Mouse (Mus musculus) limb, embryonic 14.5 days (tissue): ENCODE results near the gene Urah. TPM values are rescaled to one million over a fixed set of nuclear protein-coding genes. Genes with fewer than 3 reads are reported as not detected.

Experiments used
- ATAC-seq: fragments of 200-750 bp; cut with Nextera tagmentation; 2 replicates; pipeline ENCODE4 v1.8.0; 2017; ENCODE audit warnings: low read depth, moderate number of reproducible peaks, moderate TSS enrichment; ENCODE audit not compliant: low FRiP score
- DNase-seq: peaks from one replicate; pipeline ENCODE4 v3.0.0-alpha.2; 2015; ENCODE audit warnings: low spot score
- H3K27ac ChIP-seq: fragments of 300-500 bp; sonication (generic); replicated peaks from 2 replicates; pipeline ENCODE4 v1.5.1; 2014; ENCODE audit warnings: low read depth, mild to moderate bottlenecking, low read length, moderate library complexity, mixed read lengths
- H3K27me3 ChIP-seq: fragments of 300-500 bp; sonication (generic); 2 replicates; pipeline ENCODE4 v1.6.1; 2014; ENCODE audit warnings: low read length, mixed read lengths; ENCODE audit not compliant: control insufficient read depth, insufficient read depth
- H3K36me3 ChIP-seq: fragments of 300-500 bp; sonication (generic); 2 replicates; pipeline ENCODE4 v1.6.1; 2014; ENCODE audit warnings: mild to moderate bottlenecking, low read length, moderate library complexity, mixed read lengths; ENCODE audit not compliant: control insufficient read depth, insufficient read depth
- H3K4me1 ChIP-seq: fragments of 300-500 bp; sonication (generic); 2 replicates; pipeline ENCODE4 v1.6.1; 2014; ENCODE audit warnings: antibody characterized with exemption, low read length, mixed read lengths; ENCODE audit not compliant: control insufficient read depth, insufficient read depth
- H3K4me2 ChIP-seq: fragments of 300-500 bp; sonication (generic); replicated peaks from 2 replicates; pipeline ENCODE4 v1.6.1; 2014; ENCODE audit warnings: low read depth, mild to moderate bottlenecking, low read length, moderate library complexity; ENCODE audit not compliant: severe bottlenecking
- H3K4me3 ChIP-seq: fragments of 300-500 bp; sonication (generic); replicated peaks from 2 replicates; pipeline ENCODE4 v1.5.1; 2014; ENCODE audit warnings: low read length
- H3K9ac ChIP-seq: fragments of 300-500 bp; sonication (generic); 2 replicates; pipeline ENCODE4 v1.6.1; 2014; ENCODE audit warnings: mild to moderate bottlenecking, low read depth, low read length, moderate library complexity; ENCODE audit not compliant: severe bottlenecking
- H3K9me3 ChIP-seq: fragments of 300-500 bp; sonication (generic); 2 replicates; pipeline ENCODE4 v1.6.1; 2016; ENCODE audit warnings: low read length; ENCODE audit not compliant: control insufficient read depth
- POLR2A ChIP-seq: fragments of 200-500 bp; IDR thresholded peaks from 2 replicates; pipeline ENCODE4 v1.8.0; 2012; ENCODE audit warnings: inconsistent platforms, mild to moderate bottlenecking, moderate library complexity, borderline replicate concordance; ENCODE audit not compliant: insufficient read depth, insufficient read length; ENCODE audit errors: extremely low read depth
- WGBS: fragments of 180-500 bp; shearing (Covaris S2); extraction: QIAGEN DNeasy Blood & Tissue Kit; methylation state at CpG from one replicate; pipeline ENCODE4 v1.1.7; 2014; 5-methylcytosine and 5-hydroxymethylcytosine counted together
- polyA plus RNA-seq, 2 experiments: library from polyadenylated mRNA; depleted of rRNA in 1 of 2; stranded (reverse) in 1 of 2; unstranded in 1 of 2; fragments of >200 nt; fragmentation: Nextera tagmentation in 1 of 2; extraction: Ambion mirVana in 1 of 2; gene quantifications; 2 replicates each; pipeline versions ENCODE4 v1.2.1 to v1.2.3; 2012 to 2014

Urah gene
- 1.2 and 2.5 TPM in 2 replicates for polyA plus RNA-seq (2012; rRNA removed)
- 6.2 and 9.0 TPM in 2 replicates for polyA plus RNA-seq (2014; fragmentation: Nextera tagmentation; extraction: Ambion mirVana)

DNA sequence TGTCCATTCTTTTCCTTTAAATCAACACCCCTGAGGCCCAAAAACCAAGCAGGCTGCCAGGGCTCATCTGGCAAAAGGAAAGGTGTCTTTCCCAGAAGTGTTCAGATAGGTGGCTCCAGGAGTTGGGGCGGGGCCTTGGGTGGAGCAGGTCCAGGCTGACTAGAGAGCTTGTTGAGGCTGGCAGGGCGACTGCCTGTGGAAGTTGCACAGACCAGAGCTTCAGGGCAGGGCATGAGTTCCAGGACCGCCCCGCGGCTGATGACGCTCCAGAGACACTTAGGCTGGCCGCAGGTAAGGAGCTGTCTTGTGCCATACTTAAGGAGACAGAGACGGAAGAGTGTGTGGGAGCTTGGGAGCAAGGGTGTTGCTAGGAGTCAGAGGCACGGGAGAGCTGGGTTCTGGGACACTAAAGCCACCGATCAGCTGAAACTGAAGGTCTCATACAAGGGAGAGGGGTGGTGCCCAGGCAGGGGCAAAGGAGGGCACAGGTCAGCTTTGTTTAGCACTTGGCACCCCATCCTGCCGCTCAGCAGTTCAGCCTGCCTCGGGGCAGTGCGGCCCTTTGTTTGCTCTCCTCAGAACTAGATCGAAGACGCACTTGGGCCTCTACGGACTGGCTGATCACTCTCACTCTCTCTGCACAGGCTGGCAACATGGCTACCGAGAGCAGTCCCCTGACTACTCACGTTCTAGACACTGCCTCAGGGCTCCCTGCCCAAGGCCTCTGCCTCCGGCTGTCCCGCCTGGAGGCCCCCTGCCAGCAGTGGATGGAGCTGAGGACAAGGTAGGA is at the start of gene Urah:
TSS of gene Urah (plus strand) at position 51 of the 790 bp plus-strand sequence.
- ATAC-seq (no peak), DNase-seq (no peak)
- H3K9ac ChIP-seq = no peak within 1 kb of the TSS
- no peak within 1 kb of the TSS for H3K4me2 ChIP-seq
- H3K27me3 ChIP-seq = no peaks in the 10 kb centered on the region
- H3K4me1 ChIP-seq = no peaks in the 10 kb centered on the region
- no peak within 1 kb of the TSS for H3K27ac ChIP-seq
- H3K9me3 ChIP-seq = no peaks in the 10 kb centered on the region
- WGBS = 44% methylated on average over 19 of the region's 20 CpGs
- no peaks in the 10 kb centered on the region for H3K36me3 ChIP-seq
- no peak for TF ChIP-seq POLR2A
- no peak within 1 kb of the TSS for H3K4me3 ChIP-seq

DNA sequence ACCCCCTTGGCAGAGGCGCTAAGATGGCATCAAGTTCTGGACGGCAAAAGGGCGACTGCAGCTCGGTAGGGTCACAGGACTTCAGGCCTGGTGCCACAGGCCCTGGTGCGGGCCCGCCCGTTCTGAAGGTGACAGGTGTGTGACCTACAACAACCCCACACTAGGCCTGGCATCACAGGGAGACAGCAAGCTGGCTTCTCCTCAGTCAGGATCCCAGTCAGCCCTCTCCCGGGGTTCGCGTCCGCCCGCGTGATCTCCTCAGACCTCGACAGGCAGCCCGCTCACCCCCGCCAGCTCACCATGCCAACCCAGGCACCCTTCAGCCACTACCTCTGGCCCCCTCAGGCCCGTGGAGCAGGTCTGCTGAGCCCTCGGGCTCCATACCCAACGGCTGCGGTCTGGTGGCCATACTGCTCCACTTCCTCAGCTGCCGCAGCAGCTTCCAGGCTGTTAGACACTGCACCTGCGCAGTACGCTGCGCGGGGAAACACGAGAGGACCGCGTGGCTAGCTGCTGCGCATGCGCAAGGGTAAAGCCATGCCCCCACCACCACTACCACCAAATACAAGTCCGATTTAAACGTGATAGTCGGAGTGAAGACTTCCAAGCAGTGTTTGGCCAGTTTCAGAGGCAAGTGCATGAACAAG is 47.3 kb upstream of the Urah start, which contains the start of gene Syce1:
TSS of gene Syce1 (minus strand) at position 447 of the 647 bp plus-strand sequence.
- Histone ChIP-seq H3K9me3 (no peaks in the 10 kb centered on the region), H3K27me3 (no peaks in the 10 kb centered on the region), H3K4me3 (no peak within 1 kb of the TSS), H3K27ac (no peak within 1 kb of the TSS), H3K9ac (no peak within 1 kb of the TSS), H3K4me1 (no peaks in the 10 kb centered on the region), H3K4me2 (no peak within 1 kb of the TSS), H3K36me3 (no peaks in the 10 kb centered on the region)
- no peak for ATAC-seq
- 83% methylated on average over 33 of the region's 33 CpGs for WGBS
- DNase-seq = no peak
- no peak for TF ChIP-seq POLR2A

DNA sequence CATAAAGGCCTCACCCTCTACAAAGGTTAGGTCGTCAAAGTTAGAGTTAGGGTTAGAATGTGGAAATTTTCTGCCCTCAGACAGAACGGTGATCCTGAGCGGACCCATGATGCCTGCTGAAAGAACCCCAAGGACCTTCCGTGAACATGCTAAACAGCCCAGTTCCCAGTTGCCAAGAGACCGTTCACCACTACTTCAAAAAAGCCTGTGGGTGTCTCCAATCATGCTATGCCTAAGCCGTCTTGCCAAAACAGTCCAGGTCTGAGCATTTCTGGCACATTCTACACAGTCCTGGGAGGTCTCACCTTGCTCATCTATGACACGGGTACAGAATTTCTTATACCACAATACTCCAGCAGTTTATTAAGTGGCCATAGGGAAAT is 46.8 kb upstream of the Urah start:
- no peak for DNase-seq

DNA sequence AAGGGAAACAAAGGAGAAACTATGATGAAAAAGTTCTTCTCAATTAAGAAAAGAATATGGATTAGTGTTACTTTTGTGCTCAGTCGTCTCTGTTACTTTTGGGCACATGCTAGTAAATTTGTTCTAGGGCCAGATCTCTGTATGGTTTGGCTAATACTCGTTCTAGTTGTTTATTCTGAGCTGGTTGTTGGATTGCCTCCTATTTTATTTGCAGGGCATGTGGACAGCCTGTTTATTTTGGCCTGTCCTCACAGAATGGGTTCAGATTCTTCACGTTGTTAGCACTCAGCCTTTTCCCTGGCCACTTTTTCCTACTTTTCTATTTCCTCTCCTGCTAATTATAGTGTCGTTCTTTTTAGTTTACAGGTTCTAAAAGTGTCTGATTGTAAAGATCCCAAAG is 41.3 kb upstream of the Urah start:
- no peaks in the 10 kb centered on the region for H3K9me3 ChIP-seq
- 59% methylated on average over 4 of the region's 4 CpGs for WGBS

More for the DNA sequence above, 46.8 kb upstream of the Urah start:
- no peak overlapping the region for H3K9ac ChIP-seq
- H3K36me3 ChIP-seq = no peaks in the 10 kb centered on the region
- H3K27ac ChIP-seq = no peak overlapping the region
- no peak for TF ChIP-seq POLR2A
- ATAC-seq = no peak
- H3K27me3 ChIP-seq = no peaks in the 10 kb centered on the region
- no peaks in the 10 kb centered on the region for H3K9me3 ChIP-seq
- H3K4me2 ChIP-seq = no peak overlapping the region
- no peak overlapping the region for H3K4me3 ChIP-seq
- H3K4me1 ChIP-seq = no peaks in the 10 kb centered on the region
- 84% methylated on average over 7 of the region's 7 CpGs for whole genome bisulfite sequencing

DNA sequence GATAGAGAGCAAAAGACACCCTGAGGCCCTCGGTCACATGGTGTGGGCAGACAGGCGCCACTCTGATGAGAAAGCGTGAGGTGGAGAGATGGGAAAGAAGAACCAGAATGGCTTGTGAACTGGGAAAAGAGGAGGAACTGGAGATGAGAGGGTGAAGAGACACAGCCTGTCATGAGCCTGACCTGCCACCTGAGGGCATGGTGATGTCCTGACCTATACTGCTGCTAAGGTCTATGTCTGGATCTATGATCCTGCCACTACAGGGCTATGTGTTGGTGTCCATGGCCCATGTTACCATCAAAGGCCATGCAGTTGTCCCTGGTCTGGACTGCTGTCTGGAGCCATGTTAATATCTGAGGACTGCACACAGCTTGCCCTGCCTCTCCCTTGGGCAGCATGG is 37.2 kb upstream of the Urah start:
- no peak overlapping the region for H3K4me2 ChIP-seq
- WGBS = 88% methylated on average over 3 of the region's 3 CpGs
- DNase-seq (no peak), ATAC-seq (no peak)
- H3K4me3 ChIP-seq = no peak overlapping the region
- H3K27me3 ChIP-seq = no peaks in the 10 kb centered on the region
- no peaks in the 10 kb centered on the region for H3K36me3 ChIP-seq
- TF ChIP-seq POLR2A = no peak
- no peak overlapping the region for H3K9ac ChIP-seq
- no peaks in the 10 kb centered on the region for H3K9me3 ChIP-seq
- H3K4me1 ChIP-seq = no peaks in the 10 kb centered on the region
- H3K27ac ChIP-seq = no peak overlapping the region

More for the DNA sequence above, 41.3 kb upstream of the Urah start:
- TF ChIP-seq POLR2A = no peak
- H3K9ac ChIP-seq = no peak overlapping the region
- H3K27me3 ChIP-seq = no peaks in the 10 kb centered on the region
- no peak overlapping the region for H3K4me2 ChIP-seq
- no peak for ATAC-seq
- H3K36me3 ChIP-seq = no peaks in the 10 kb centered on the region
- no peak for DNase-seq
- H3K27ac ChIP-seq = no peak overlapping the region
- H3K4me3 ChIP-seq = no peak overlapping the region
- no peaks in the 10 kb centered on the region for H3K4me1 ChIP-seq
